Mouse (Mus musculus): ENCODE data around the gene Slc16a8.

DNA sequence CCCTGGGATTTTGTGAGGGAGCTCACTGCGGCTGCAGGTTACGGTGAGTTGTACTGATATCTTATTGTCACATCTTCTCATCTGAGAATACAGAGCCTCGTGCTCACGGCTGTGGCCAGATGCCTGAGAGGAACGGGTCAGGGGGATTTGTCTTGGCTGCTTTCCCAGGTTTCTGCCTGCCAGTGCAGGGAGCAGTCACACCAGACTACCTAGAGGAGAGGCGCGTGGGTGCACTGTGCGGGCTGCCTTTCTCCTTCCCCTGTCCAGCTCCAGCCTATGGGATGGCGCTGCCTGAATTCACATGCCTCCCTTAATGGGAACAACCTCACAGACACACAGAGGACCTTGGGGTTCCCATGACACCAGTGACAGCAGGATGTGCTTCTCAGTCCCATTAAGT lies 19.3 kb downstream of the Slc16a8 start:
- TF ChIP-seq ZC3H11A (IDR thresholded peaks at IDR 0.05; ENCODE audit: borderline replicate concordance, low read depth, low read length) (no peak), CHD2 (IDR thresholded peaks at IDR 0.05; ENCODE audit: low read depth, low read length) (no peak), MAFK (IDR thresholded peaks at IDR 0.05; ENCODE audit: insufficient read depth, low read depth, low read length) (no peak), HCFC1 (IDR thresholded peaks at IDR 0.05; ENCODE audit: borderline replicate concordance, insufficient read depth, low read length) (no peak)
